In genomic region chr9:21723377-21724146, GRCm38 (mm10) we compare ENCODE assay signal across 8 mouse cellular contexts. TPM values are rescaled to one million over a fixed set of nuclear protein-coding genes. Genes with fewer than 3 reads are reported as not detected.
A peak's percentile ranks its signal among the peaks of the same experiment; 100 is the strongest.
DNase-seq lines count a peak whose midpoint lies in the region; ATAC-seq and TF ChIP-seq lines count a peak whose summit lies in the region.

TSS of gene Ldlr (plus strand) at chr9:21723483.

- no peak for TF ChIP-seq CTCF in lung, postnatal 0 days (IDR thresholded peaks at IDR 0.05)

- peak within 1 kb of the TSS; percentile 97 for H3K27ac ChIP-seq in hindbrain, embryonic 10.5 days
- peak within 1 kb of the TSS; percentile 93 for H3K27ac ChIP-seq in lung, postnatal 0 days (ENCODE audit: low read length)

- peak; percentile 81 for ATAC-seq in frontal cortex, adult (ENCODE audit: low TSS enrichment)
- ATAC-seq in lung, postnatal 0 days: peak; percentile 92

- peak; percentile 81 for TF ChIP-seq EP300 in lung, postnatal 0 days (IDR thresholded peaks at IDR 0.05)

- H3K9me3 ChIP-seq in hindbrain, embryonic 10.5 days: no peaks in the 10 kb centered on the region
- no peaks in the 10 kb centered on the region for H3K9me3 ChIP-seq in lung, postnatal 0 days (ENCODE audit: low read length)

- no peaks in the 10 kb centered on the region for H3K27me3 ChIP-seq in hindbrain, embryonic 10.5 days (ENCODE audit: insufficient read depth, poor library complexity, severe bottlenecking)
- no peaks in the 10 kb centered on the region for H3K27me3 ChIP-seq in lung, postnatal 0 days (replicated peaks; ENCODE audit: insufficient read depth, low read length)

- peak; percentile 96 for DNase-seq in MEL-GATA-1-ER (ENCODE audit: extremely low read depth, low read depth)
- DNase-seq in cerebellum, adult 8-10 months: peak; percentile 75
- peak; percentile 89 for DNase-seq in hindbrain, embryonic 10.5 days (ENCODE audit: low spot score)
- DNase-seq in layer of hippocampus, adult 9-11 months: peak; percentile 84
- peak; percentile 98 for DNase-seq in lung, postnatal 0 days (ENCODE audit: low spot score)
- peak; percentile 70 for DNase-seq in ovary, postnatal 14 days (ENCODE audit: low spot score)
- peak; percentile 57 for DNase-seq in thymus, postnatal 25 days

- under 1% methylated on average over 47 of the region's 47 CpGs for WGBS in hindbrain, embryonic 10.5 days
- WGBS in lung, postnatal 0 days: under 1% methylated on average over 47 of the region's 47 CpGs

- peak within 1 kb of the TSS; percentile 89 for H3K4me2 ChIP-seq in lung, postnatal 0 days (replicated peaks; ENCODE audit: low read depth, low read length)

- peaks cover 39% of the 10 kb centered on the region for H3K36me3 ChIP-seq in hindbrain, embryonic 10.5 days
- H3K36me3 ChIP-seq in lung, postnatal 0 days (ENCODE audit: insufficient read depth, low read length): no peaks in the 10 kb centered on the region

- H3K9ac ChIP-seq in lung, postnatal 0 days (replicated peaks; ENCODE audit: low read depth): peak within 1 kb of the TSS; percentile 48

- peaks cover 37% of the 10 kb centered on the region for H3K4me1 ChIP-seq in hindbrain, embryonic 10.5 days (replicated peaks)
- H3K4me1 ChIP-seq in lung, postnatal 0 days (ENCODE audit: insufficient read depth, low read depth, low read length): peaks cover 8% of the 10 kb centered on the region; the same call in 1 of the 2 replicates

- H3K4me3 ChIP-seq in hindbrain, embryonic 10.5 days: peak within 1 kb of the TSS; percentile 82
- peak within 1 kb of the TSS; percentile 65 for H3K4me3 ChIP-seq in lung, postnatal 0 days (ENCODE audit: low read depth, low read length)

RNA-seq across cellular contexts. Expression of gene Ldlr, which starts in this region (rescaled TPM):
- 51.1 and 55.1 TPM in 2 replicates for polyA plus RNA-seq in hindbrain, embryonic 10.5 days (2016; fragmentation: Nextera tagmentation; extraction: Ambion mirVana)
- polyA plus RNA-seq in lung, postnatal 0 days (2015; fragmentation: Nextera tagmentation; extraction: Ambion mirVana): 52.2 and 56.8 TPM in 2 replicates

Comparison
In these comparisons a context has a peak if more than half of its experiments do, and no peak if none do; other contexts are left out.
1. Peak in every context shown above with its lines: DNase-seq, ATAC-seq, H3K4me3 ChIP-seq and H3K27ac ChIP-seq.